Mouse (Mus musculus) mouse trophoblast stem cell (cell line): Measurements from ENCODE around the gene Map1a.

Experiments
- in situ Hi-C, 2 experiments: fragments of 300-500 bp; cut with MseI, MboI; formaldehyde crosslinking; loops; 2 replicates in 1 of 2; 3 replicates in 1 of 2; pipeline ENCODE4 v1.15.1; 2025

The Map1a gene

GRCm38 (mm10) chr2:121308997-121309416 lies 19.6 kb downstream of the Map1a start:
- in situ Hi-C loops, result no loop called here

- in situ Hi-C loops, result no loop called here
Measured at GRCm38 (mm10) chr2:121316278-121316677, 26.9 kb downstream of the Map1a start.

GRCm38 (mm10) chr2:121323041-121323440 lies 33.6 kb downstream of the Map1a start:
- in situ Hi-C loops, result no loop called here

GRCm38 (mm10) chr2:121323693-121324470 lies 34.5 kb downstream of the Map1a start:
- in situ Hi-C loops, result no loop called here

- in situ Hi-C loops, result no loop called here
Measured at GRCm38 (mm10) chr2:121329492-121329891, 40.1 kb downstream of the Map1a start.

GRCm38 (mm10) chr2:121339057-121339456 lies 49.7 kb downstream of the Map1a start:
- in situ Hi-C loops, result no loop called here

- in situ Hi-C loops, result no loop called here
Measured at GRCm38 (mm10) chr2:121353156-121353555, 63.8 kb downstream of the Map1a start.

- in situ Hi-C loops, result no loop called here
Measured at GRCm38 (mm10) chr2:121354378-121354777, 65.0 kb downstream of the Map1a start.

- in situ Hi-C loops, result no loop called here
Measured at GRCm38 (mm10) chr2:121354820-121355592, 65.6 kb downstream of the Map1a start, which contains the start of gene Ppip5k1. Gene Ppip5k1 (minus strand): TSS chr2:121355396.

- in situ Hi-C loops, result no loop called here
Measured at GRCm38 (mm10) chr2:121357494-121357893, 68.1 kb downstream of the Map1a start, which contains the start of gene Ckmt1. Gene Ckmt1 (plus strand): TSS chr2:121357714.

GRCm38 (mm10) chr2:121357961-121358360 lies 68.6 kb downstream of the Map1a start:
- in situ Hi-C loops, result no loop called here

- in situ Hi-C loops, result no loop called here
Measured at GRCm38 (mm10) chr2:121358381-121358780, 69.0 kb downstream of the Map1a start.

- in situ Hi-C loops, result no loop called here
Measured at GRCm38 (mm10) chr2:121359461-121359860, 70.1 kb downstream of the Map1a start.
